Mouse (Mus musculus): Measurements from ENCODE around the gene Nr0b2. TPM values are rescaled to one million over a fixed set of nuclear protein-coding genes. Genes with fewer than 3 reads are reported as not detected.
A peak's percentile ranks its signal among the peaks of the same experiment; 100 is the strongest.

The Nr0b2 gene
- polyA plus RNA-seq, 1 experiment, result 1.8 TPM

DNA sequence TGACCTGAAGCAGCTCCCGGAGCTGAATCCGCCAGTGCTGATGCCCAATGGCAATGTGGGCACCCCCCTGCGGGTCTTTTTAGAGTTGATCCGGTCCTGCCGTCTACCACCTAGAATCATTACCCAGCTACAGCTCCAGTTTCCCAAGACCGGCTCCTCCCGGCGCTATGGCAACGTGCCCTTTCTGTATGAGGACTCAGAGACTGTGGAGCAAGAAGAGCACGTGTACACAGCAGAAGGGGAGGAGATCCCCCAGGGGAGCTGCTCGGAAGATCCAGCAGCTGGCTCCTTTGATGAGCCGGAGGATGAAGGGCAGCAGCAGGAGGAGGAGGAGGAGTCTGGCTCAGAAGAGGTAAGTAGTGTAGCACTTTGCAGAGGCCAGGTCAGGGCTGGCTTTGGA is 24.8 kb downstream of the Nr0b2 start:
- Histone ChIP-seq H3K27ac (ENCODE audit: insufficient read depth, low read depth, low read length) (no peak overlapping the region), H3K27me3 (ENCODE audit: control insufficient read depth, insufficient read depth, low read length) (no peaks in the 10 kb centered on the region), H3K4me3 (ENCODE audit: low read depth, low read length) (no peak overlapping the region), H3K4me1 (ENCODE audit: control insufficient read depth, insufficient read depth, insufficient read length, low read length) (peaks cover 5% of the 10 kb centered on the region; the same call in 1 of the 2 replicates), H3K36me3 (ENCODE audit: control insufficient read depth, insufficient read depth, low read length) (peaks cover 37% of the 10 kb centered on the region)
- no peak for TF ChIP-seq POLR2A (IDR thresholded peaks at IDR 0.05; ENCODE audit: low read depth, low read length)
- no peak for TF ChIP-seq CTCF (IDR thresholded peaks at IDR 0.05; ENCODE audit: extremely low read depth, insufficient read length, insufficient replicate concordance, low read depth, low read length)
- 80% methylated on average over 12 of the region's 12 CpGs for WGBS

DNA sequence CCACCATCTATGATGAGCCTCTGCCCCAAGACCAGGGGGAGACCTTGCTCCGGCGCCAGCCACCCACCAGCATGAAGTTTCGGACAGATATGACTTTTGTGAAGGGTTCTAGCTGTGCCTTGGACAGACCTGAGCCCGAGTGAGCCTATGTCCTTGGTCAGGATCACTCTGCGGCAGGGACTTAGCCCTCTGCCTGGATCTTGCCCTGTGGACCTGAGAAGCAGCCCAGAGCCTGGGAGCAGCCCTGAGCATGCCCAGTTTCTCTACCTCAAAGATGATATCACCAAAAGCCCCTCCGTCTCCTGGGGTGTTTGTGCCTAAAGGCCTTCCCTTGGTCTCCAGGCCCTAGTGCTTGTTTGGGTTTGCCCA is 30.5 kb downstream of the Nr0b2 start:
- Histone ChIP-seq H3K36me3 (ENCODE audit: control insufficient read depth, insufficient read depth, low read length) (peaks cover 43% of the 10 kb centered on the region), H3K4me1 (ENCODE audit: control insufficient read depth, insufficient read depth, insufficient read length, low read length) (peaks cover 5% of the 10 kb centered on the region), H3K27me3 (ENCODE audit: control insufficient read depth, insufficient read depth, low read length) (no peaks in the 10 kb centered on the region), H3K4me3 (ENCODE audit: low read depth, low read length) (peak overlapping the region; percentile 80), H3K27ac (ENCODE audit: insufficient read depth, low read depth, low read length) (peak overlapping the region; percentile 69)
- WGBS, result 40% methylated on average over 6 of the region's 6 CpGs
- TF ChIP-seq POLR2A (IDR thresholded peaks at IDR 0.05; ENCODE audit: low read depth, low read length), result no peak

DNA sequence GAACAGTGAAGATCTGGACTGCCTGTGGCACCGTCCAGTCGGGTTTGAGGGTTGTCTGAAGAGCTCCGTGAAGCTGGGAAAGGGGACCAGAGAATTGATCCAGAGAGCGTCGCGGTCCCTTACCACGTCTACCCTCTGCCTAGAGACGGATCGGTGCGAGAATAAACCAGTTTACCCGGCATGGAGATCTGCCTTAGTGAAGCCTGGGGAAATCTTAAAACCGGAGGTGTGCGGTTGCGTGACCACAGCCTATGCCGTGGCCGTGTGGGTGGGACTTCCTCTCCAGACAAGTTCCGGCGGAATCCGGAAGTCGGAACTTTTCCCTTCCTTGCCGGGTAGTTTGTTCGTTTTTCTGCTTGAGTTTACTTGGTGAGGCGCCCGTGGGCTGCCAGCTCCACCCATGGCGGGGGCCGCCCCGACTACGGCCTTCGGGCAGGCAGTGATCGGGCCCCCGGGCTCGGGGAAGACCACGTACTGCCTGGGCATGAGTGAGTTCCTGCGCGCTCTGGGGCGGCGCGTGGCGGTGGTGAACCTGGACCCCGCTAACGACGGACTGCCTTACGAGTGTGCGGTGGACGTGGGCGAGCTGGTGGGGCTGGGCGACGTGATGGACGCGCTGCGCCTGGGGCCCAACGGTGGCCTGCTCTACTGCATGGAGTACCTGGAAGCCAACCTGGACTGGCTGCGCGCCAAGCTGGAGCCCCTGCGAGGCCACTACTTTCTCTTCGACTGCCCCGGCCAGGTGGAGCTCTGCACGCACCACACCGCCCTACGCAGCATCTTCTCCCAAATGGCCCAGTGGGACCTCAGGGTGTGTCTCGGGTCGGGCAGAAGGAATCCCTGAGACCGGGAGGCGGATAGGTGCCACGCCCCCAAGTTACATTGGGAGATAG is 31.1 kb downstream of the Nr0b2 start, which contains the start of gene Gpn2:
Gene Gpn2 (plus strand): TSS at position 304 of the 893 bp plus-strand sequence.
- peak within 1 kb of the TSS; percentile 69 for H3K27ac ChIP-seq (ENCODE audit: insufficient read depth, low read depth, low read length)
- H3K4me3 ChIP-seq (ENCODE audit: low read depth, low read length), result peak within 1 kb of the TSS; percentile 80
- WGBS, result under 1% methylated on average over 65 of the region's 65 CpGs
- peaks cover 43% of the 10 kb centered on the region for H3K36me3 ChIP-seq (ENCODE audit: control insufficient read depth, insufficient read depth, low read length)
- no peaks in the 10 kb centered on the region for H3K27me3 ChIP-seq (ENCODE audit: control insufficient read depth, insufficient read depth, low read length)
- H3K4me1 ChIP-seq (ENCODE audit: control insufficient read depth, insufficient read depth, insufficient read length, low read length), result peaks cover 5% of the 10 kb centered on the region
- TF ChIP-seq POLR2A (IDR thresholded peaks at IDR 0.05; ENCODE audit: low read depth, low read length) (peak; percentile 67), CTCF (IDR thresholded peaks at IDR 0.05; ENCODE audit: extremely low read depth, insufficient read length, insufficient replicate concordance, low read depth, low read length) (no peak)

DNA sequence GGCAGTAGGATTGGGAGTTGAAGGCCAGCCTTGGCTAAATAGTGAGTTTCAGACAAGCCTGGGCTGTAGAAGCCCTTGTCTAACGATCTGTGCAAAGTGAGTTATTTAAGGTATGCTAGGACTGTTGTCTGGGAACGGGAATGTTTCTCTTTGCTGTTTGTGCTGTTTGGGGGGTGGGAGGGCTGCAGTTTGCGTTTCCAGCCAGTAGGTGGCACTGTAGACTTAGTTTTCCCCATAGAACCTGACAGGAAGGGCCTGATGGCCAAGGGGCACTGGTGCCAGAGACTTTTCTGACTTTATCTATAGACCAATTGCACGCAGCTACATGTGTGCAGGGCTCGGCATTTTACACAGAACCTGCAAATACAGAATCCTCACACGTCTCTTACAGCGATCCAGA is 39.4 kb downstream of the Nr0b2 start:
- H3K36me3 ChIP-seq (ENCODE audit: control insufficient read depth, insufficient read depth, low read length), result peaks cover 31% of the 10 kb centered on the region
- no peak overlapping the region for H3K27ac ChIP-seq (ENCODE audit: insufficient read depth, low read depth, low read length)
- WGBS, result 21% methylated on average over 7 of the region's 7 CpGs

DNA sequence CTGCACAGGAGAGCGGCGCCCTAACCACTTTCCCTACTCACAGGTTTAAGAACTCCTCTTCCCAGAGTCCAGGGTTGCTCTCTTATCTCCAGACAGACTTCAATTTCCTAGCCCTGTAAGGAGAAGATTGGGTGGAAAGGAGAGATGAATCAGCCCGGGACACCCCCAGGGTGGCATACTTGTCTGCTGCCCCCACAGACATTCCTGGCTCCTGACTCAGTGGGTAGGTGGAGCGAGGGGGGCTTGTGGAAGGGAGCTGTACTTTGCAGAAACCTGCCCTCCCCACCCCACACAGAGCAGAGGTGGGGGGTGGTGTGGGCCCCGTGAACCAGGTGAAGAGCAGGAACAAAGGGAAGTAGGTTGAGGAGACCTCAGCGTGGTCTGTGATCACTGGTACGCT is 42.4 kb downstream of the Nr0b2 start:
- peaks cover 11% of the 10 kb centered on the region for H3K36me3 ChIP-seq (ENCODE audit: control insufficient read depth, insufficient read depth, low read length)
- no peaks in the 10 kb centered on the region for H3K27me3 ChIP-seq (ENCODE audit: control insufficient read depth, insufficient read depth, low read length)
- 82% methylated on average over 7 of the region's 7 CpGs for WGBS
- no peak overlapping the region for H3K4me3 ChIP-seq (ENCODE audit: low read depth, low read length)
- TF ChIP-seq POLR2A (IDR thresholded peaks at IDR 0.05; ENCODE audit: low read depth, low read length) (no peak), CTCF (IDR thresholded peaks at IDR 0.05; ENCODE audit: extremely low read depth, insufficient read length, insufficient replicate concordance, low read depth, low read length) (no peak)
- no peaks in the 10 kb centered on the region; the same call in 1 of the 2 replicates for H3K4me1 ChIP-seq (ENCODE audit: control insufficient read depth, insufficient read depth, insufficient read length, low read length)
- H3K27ac ChIP-seq (ENCODE audit: insufficient read depth, low read depth, low read length), result no peak overlapping the region

More for the DNA sequence above, 39.4 kb downstream of the Nr0b2 start:
- no peaks in the 10 kb centered on the region for H3K27me3 ChIP-seq (ENCODE audit: control insufficient read depth, insufficient read depth, low read length)
- no peaks in the 10 kb centered on the region for H3K4me1 ChIP-seq (ENCODE audit: control insufficient read depth, insufficient read depth, insufficient read length, low read length)
- no peak for TF ChIP-seq POLR2A (IDR thresholded peaks at IDR 0.05; ENCODE audit: low read depth, low read length)
- TF ChIP-seq CTCF (IDR thresholded peaks at IDR 0.05; ENCODE audit: extremely low read depth, insufficient read length, insufficient replicate concordance, low read depth, low read length), result peak; percentile 94; the same call in 1 of the 2 replicates
- no peak overlapping the region for H3K4me3 ChIP-seq (ENCODE audit: low read depth, low read length)

DNA sequence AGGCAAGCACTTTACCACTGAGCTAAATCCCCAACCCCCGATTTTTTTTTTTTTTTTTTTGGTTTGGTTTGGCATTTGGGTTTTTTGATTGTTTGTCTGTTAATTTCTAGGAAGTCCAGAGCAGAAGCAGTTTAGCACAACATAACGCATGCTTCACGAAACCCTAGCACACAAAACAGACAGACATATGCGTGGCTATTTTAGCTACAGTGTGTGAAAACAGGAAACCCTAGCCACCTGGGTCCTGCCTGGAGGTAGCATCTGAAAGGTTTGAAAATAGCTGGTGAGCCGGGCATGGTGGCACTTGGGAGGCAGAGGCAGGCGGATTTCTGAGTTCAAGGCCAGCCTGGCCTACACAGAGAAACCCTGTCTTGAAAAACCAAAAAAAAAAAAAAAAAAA is 42.9 kb downstream of the Nr0b2 start:
- no peaks in the 10 kb centered on the region for H3K27me3 ChIP-seq (ENCODE audit: control insufficient read depth, insufficient read depth, low read length)
- H3K4me1 ChIP-seq (ENCODE audit: control insufficient read depth, insufficient read depth, insufficient read length, low read length), result no peaks in the 10 kb centered on the region; the same call in 1 of the 2 replicates
- 80% methylated on average over 6 of the region's 6 CpGs for WGBS
- peaks cover 9% of the 10 kb centered on the region for H3K36me3 ChIP-seq (ENCODE audit: control insufficient read depth, insufficient read depth, low read length)
- no peak for TF ChIP-seq CTCF (IDR thresholded peaks at IDR 0.05; ENCODE audit: extremely low read depth, insufficient read length, insufficient replicate concordance, low read depth, low read length)
- TF ChIP-seq POLR2A (IDR thresholded peaks at IDR 0.05; ENCODE audit: low read depth, low read length), result no peak
- H3K27ac ChIP-seq (ENCODE audit: insufficient read depth, low read depth, low read length), result no peak overlapping the region
- H3K4me3 ChIP-seq (ENCODE audit: low read depth, low read length), result no peak overlapping the region

DNA sequence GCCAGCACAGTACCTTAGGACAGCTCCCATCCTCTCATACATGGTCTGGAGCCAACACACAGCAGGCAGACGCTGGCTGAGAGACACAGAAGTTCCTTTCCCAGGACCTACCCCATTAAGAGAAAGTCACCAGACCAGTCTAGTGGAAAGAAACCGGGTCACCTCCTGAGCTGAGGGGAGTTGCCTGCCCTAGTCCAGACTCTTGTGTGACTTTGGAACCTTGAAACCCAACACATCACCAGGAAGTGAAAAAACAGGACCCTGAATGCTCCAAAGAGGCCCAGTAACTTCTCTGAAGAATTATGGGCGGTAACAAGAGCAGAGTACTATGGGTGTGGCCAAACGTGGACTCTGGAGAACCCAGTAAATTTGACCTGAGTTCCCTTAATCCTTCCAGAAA is 45.4 kb downstream of the Nr0b2 start:
- peak overlapping the region; percentile 69 for H3K4me3 ChIP-seq (ENCODE audit: low read depth, low read length)
- peaks cover 5% of the 10 kb centered on the region; the same call in 1 of the 2 replicates for H3K36me3 ChIP-seq (ENCODE audit: control insufficient read depth, insufficient read depth, low read length)
- H3K27ac ChIP-seq (ENCODE audit: insufficient read depth, low read depth, low read length), result peak overlapping the region; percentile 100
- 9% methylated on average over 4 of the region's 4 CpGs for WGBS
- H3K4me1 ChIP-seq (ENCODE audit: control insufficient read depth, insufficient read depth, insufficient read length, low read length), result no peaks in the 10 kb centered on the region; the same call in 1 of the 2 replicates
- TF ChIP-seq CTCF (IDR thresholded peaks at IDR 0.05; ENCODE audit: extremely low read depth, insufficient read length, insufficient replicate concordance, low read depth, low read length), result no peak
- TF ChIP-seq POLR2A (IDR thresholded peaks at IDR 0.05; ENCODE audit: low read depth, low read length), result peak; percentile 16; the same call in 1 of the 2 replicates
- no peaks in the 10 kb centered on the region for H3K27me3 ChIP-seq (ENCODE audit: control insufficient read depth, insufficient read depth, low read length)
